Mouse (Mus musculus): ENCODE measurements around the gene 9430007A20Rik.

- TF ChIP-seq GATA1 (IDR thresholded peaks at IDR 0.05; ENCODE audit: low read length), result no peak
- no peak for TF ChIP-seq TAL1 (IDR thresholded peaks at IDR 0.05; ENCODE audit: low read length)
Measured at GRCm38 (mm10) chr4:144506518-144506917, 13.1 kb upstream of the 9430007A20Rik start.
